Mouse (Mus musculus): ENCODE data around the gene Hcar2. TPM values are rescaled to one million over a fixed set of nuclear protein-coding genes. Genes with fewer than 3 reads are reported as not detected.

Gene Hcar2
- polyA plus RNA-seq, 1 experiment, result 0.05 TPM

- no peak overlapping the region for H3K4me3 ChIP-seq (ENCODE audit: control insufficient read depth, low read depth, low read length)
- peaks cover 17% of the 10 kb centered on the region for H3K4me1 ChIP-seq (ENCODE audit: control insufficient read depth, insufficient read depth, low read length)
Measured at GRCm38 (mm10) chr5:123842935-123843282, 22.4 kb downstream of the Hcar2 start.

DNA sequence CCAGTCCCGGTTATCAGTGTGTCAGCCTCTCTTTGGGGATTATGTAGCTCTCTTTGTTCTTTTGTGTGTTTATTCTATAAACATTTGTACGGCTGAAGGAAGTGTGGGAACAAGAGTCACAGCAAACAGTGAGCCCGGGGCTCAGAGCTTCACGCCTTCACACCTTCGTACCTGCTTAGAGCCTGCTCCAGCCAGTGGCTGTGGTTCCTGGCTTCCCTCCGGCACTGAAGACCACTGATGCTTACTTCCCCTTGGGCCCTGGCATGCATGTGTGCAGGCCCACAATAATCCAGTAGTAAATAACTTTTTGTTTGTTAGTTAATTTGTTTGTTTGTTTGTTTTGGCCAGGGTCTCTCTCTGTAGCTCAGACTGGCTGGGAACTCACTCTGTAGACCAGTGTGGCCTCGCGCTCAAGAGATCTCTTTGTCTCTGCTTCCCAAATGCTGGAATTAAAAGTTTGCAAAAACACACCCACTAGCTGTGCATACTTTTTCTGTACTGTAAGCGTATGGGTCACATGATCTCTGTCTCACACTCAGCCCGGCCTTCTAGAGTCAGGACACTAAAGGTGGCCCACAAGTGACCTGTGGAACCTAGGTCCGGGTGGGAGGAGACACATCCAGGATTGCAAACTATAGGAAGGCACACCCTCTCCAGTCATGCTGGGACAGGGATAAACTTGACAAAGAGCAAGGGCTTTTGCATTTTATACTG, 22.9 kb downstream of the Hcar2 start:
- no peak overlapping the region for H3K4me3 ChIP-seq (ENCODE audit: control insufficient read depth, low read depth, low read length)
- TF ChIP-seq POLR2A (IDR thresholded peaks at IDR 0.05; ENCODE audit: control insufficient read depth, low read depth, low read length) (no peak), CTCF (IDR thresholded peaks at IDR 0.05; ENCODE audit: control insufficient read depth, insufficient read depth, insufficient replicate concordance, low read depth, low read length) (no peak)
- H3K27ac ChIP-seq (ENCODE audit: control insufficient read depth, insufficient read depth, low read depth, low read length), result no peak overlapping the region
- H3K4me1 ChIP-seq (ENCODE audit: control insufficient read depth, insufficient read depth, low read length), result peaks cover 17% of the 10 kb centered on the region
- no peaks in the 10 kb centered on the region for H3K27me3 ChIP-seq (ENCODE audit: control insufficient read depth, insufficient read depth, low read length)
- no peaks in the 10 kb centered on the region for H3K36me3 ChIP-seq (ENCODE audit: control insufficient read depth, insufficient read depth, low read length)

More at GRCm38 (mm10) chr5:123842935-123843282, 22.4 kb downstream of the Hcar2 start:
- H3K27me3 ChIP-seq (ENCODE audit: control insufficient read depth, insufficient read depth, low read length), result no peaks in the 10 kb centered on the region
- H3K36me3 ChIP-seq (ENCODE audit: control insufficient read depth, insufficient read depth, low read length), result no peaks in the 10 kb centered on the region
- TF ChIP-seq CTCF (IDR thresholded peaks at IDR 0.05; ENCODE audit: control insufficient read depth, insufficient read depth, insufficient replicate concordance, low read depth, low read length), result no peak
- TF ChIP-seq POLR2A (IDR thresholded peaks at IDR 0.05; ENCODE audit: control insufficient read depth, low read depth, low read length), result no peak
- H3K27ac ChIP-seq (ENCODE audit: control insufficient read depth, insufficient read depth, low read depth, low read length), result no peak overlapping the region

GRCm38 (mm10) chr5:123837371-123837770, 27.9 kb downstream of the Hcar2 start:
- H3K4me3 ChIP-seq (ENCODE audit: control insufficient read depth, low read depth, low read length), result no peak overlapping the region
- no peaks in the 10 kb centered on the region for H3K27me3 ChIP-seq (ENCODE audit: control insufficient read depth, insufficient read depth, low read length)
- H3K4me1 ChIP-seq (ENCODE audit: control insufficient read depth, insufficient read depth, low read length), result peaks cover 6% of the 10 kb centered on the region
- TF ChIP-seq CTCF (IDR thresholded peaks at IDR 0.05; ENCODE audit: control insufficient read depth, insufficient read depth, insufficient replicate concordance, low read depth, low read length) (no peak), POLR2A (IDR thresholded peaks at IDR 0.05; ENCODE audit: control insufficient read depth, low read depth, low read length) (no peak)
- no peak overlapping the region for H3K27ac ChIP-seq (ENCODE audit: control insufficient read depth, insufficient read depth, low read depth, low read length)
- no peaks in the 10 kb centered on the region for H3K36me3 ChIP-seq (ENCODE audit: control insufficient read depth, insufficient read depth, low read length)

- H3K27ac ChIP-seq (ENCODE audit: control insufficient read depth, insufficient read depth, low read depth, low read length), result no peak overlapping the region
- TF ChIP-seq CTCF (IDR thresholded peaks at IDR 0.05; ENCODE audit: control insufficient read depth, insufficient read depth, insufficient replicate concordance, low read depth, low read length) (no peak), POLR2A (IDR thresholded peaks at IDR 0.05; ENCODE audit: control insufficient read depth, low read depth, low read length) (no peak)
- H3K4me3 ChIP-seq (ENCODE audit: control insufficient read depth, low read depth, low read length), result no peak overlapping the region
- no peaks in the 10 kb centered on the region for H3K27me3 ChIP-seq (ENCODE audit: control insufficient read depth, insufficient read depth, low read length)
- H3K4me1 ChIP-seq (ENCODE audit: control insufficient read depth, insufficient read depth, low read length), result peaks cover 6% of the 10 kb centered on the region
- no peaks in the 10 kb centered on the region for H3K36me3 ChIP-seq (ENCODE audit: control insufficient read depth, insufficient read depth, low read length)
Measured at GRCm38 (mm10) chr5:123834836-123835235, 30.5 kb downstream of the Hcar2 start.

GRCm38 (mm10) chr5:123832309-123832708, 33.0 kb downstream of the Hcar2 start:
- Histone ChIP-seq H3K27me3 (ENCODE audit: control insufficient read depth, insufficient read depth, low read length) (no peaks in the 10 kb centered on the region), H3K4me1 (ENCODE audit: control insufficient read depth, insufficient read depth, low read length) (no peaks in the 10 kb centered on the region), H3K36me3 (ENCODE audit: control insufficient read depth, insufficient read depth, low read length) (no peaks in the 10 kb centered on the region), H3K4me3 (ENCODE audit: control insufficient read depth, low read depth, low read length) (no peak overlapping the region), H3K27ac (ENCODE audit: control insufficient read depth, insufficient read depth, low read depth, low read length) (no peak overlapping the region)
- TF ChIP-seq CTCF (IDR thresholded peaks at IDR 0.05; ENCODE audit: control insufficient read depth, insufficient read depth, insufficient replicate concordance, low read depth, low read length), result no peak
- no peak for TF ChIP-seq POLR2A (IDR thresholded peaks at IDR 0.05; ENCODE audit: control insufficient read depth, low read depth, low read length)

GRCm38 (mm10) chr5:123827659-123828091, 37.6 kb downstream of the Hcar2 start:
- TF ChIP-seq POLR2A (IDR thresholded peaks at IDR 0.05; ENCODE audit: control insufficient read depth, low read depth, low read length), result no peak
- no peak for TF ChIP-seq CTCF (IDR thresholded peaks at IDR 0.05; ENCODE audit: control insufficient read depth, insufficient read depth, insufficient replicate concordance, low read depth, low read length)

DNA sequence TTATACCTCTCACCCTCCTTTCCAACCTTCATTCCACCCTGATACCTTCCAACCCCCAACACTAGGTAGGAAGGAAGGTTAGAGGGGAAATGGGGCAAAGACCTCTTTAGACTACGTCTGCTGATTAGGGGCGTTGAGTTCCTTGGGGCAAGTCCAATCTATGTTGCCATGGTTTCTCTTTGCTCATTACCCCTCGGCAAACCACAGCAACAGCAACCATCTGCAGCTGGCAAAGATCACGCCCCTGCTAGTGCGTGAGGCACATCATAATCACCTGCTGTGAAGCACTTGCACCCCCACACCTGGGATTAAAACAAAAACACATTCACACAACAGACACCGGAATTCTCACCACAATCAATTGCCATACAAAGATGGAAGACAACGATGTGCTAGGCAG, 42.6 kb downstream of the Hcar2 start:
- no peaks in the 10 kb centered on the region for H3K27me3 ChIP-seq (ENCODE audit: control insufficient read depth, insufficient read depth, low read length)
- H3K27ac ChIP-seq (ENCODE audit: control insufficient read depth, insufficient read depth, low read depth, low read length), result no peak overlapping the region
- H3K36me3 ChIP-seq (ENCODE audit: control insufficient read depth, insufficient read depth, low read length), result no peaks in the 10 kb centered on the region; the same call in 1 of the 2 replicates
- TF ChIP-seq POLR2A (IDR thresholded peaks at IDR 0.05; ENCODE audit: control insufficient read depth, low read depth, low read length) (no peak), CTCF (IDR thresholded peaks at IDR 0.05; ENCODE audit: control insufficient read depth, insufficient read depth, insufficient replicate concordance, low read depth, low read length) (no peak)
- no peak overlapping the region for H3K4me3 ChIP-seq (ENCODE audit: control insufficient read depth, low read depth, low read length)
- no peaks in the 10 kb centered on the region for H3K4me1 ChIP-seq (ENCODE audit: control insufficient read depth, insufficient read depth, low read length)

More at GRCm38 (mm10) chr5:123827659-123828091, 37.6 kb downstream of the Hcar2 start:
- Histone ChIP-seq H3K36me3 (ENCODE audit: control insufficient read depth, insufficient read depth, low read length) (no peaks in the 10 kb centered on the region), H3K27ac (ENCODE audit: control insufficient read depth, insufficient read depth, low read depth, low read length) (no peak overlapping the region), H3K27me3 (ENCODE audit: control insufficient read depth, insufficient read depth, low read length) (no peaks in the 10 kb centered on the region), H3K4me1 (ENCODE audit: control insufficient read depth, insufficient read depth, low read length) (no peaks in the 10 kb centered on the region), H3K4me3 (ENCODE audit: control insufficient read depth, low read depth, low read length) (no peak overlapping the region)
